Mouse (Mus musculus) liver, postnatal 0 days (tissue): ENCODE measurements around the gene 1700022I11Rik. TPM values are rescaled to one million over a fixed set of nuclear protein-coding genes. Genes with fewer than 3 reads are reported as not detected.

Source experiments
- ATAC-seq: fragments of 200-750 bp; cut with Nextera tagmentation; 2 replicates; pipeline ENCODE4 v1.8.0; 2017; ENCODE audit warnings: mild to moderate bottlenecking, moderate library complexity
- DNase-seq: peaks from one replicate; pipeline ENCODE4 v3.0.0-alpha.2; 2016
- H3K27ac ChIP-seq: fragments of 300-500 bp; sonication (generic); 2 replicates; pipeline ENCODE4 v1.5.1; 2014; ENCODE audit warnings: antibody characterized with exemption, moderate library complexity, mild to moderate bottlenecking, low read depth
- H3K27me3 ChIP-seq: fragments of 300-500 bp; sonication (generic); 2 replicates; pipeline ENCODE4 v1.6.1; 2014; ENCODE audit warnings: low read length, control low read depth, mixed read lengths; ENCODE audit not compliant: insufficient read depth
- H3K36me3 ChIP-seq: fragments of 300-500 bp; sonication (generic); replicated peaks from 2 replicates; pipeline ENCODE4 v1.6.1; 2014; ENCODE audit warnings: mild to moderate bottlenecking, control low read depth, low read length, moderate library complexity, mixed read lengths; ENCODE audit not compliant: insufficient read depth
- H3K4me1 ChIP-seq: fragments of 300-500 bp; sonication (generic); 2 replicates; pipeline ENCODE4 v1.6.1; 2014; ENCODE audit warnings: antibody characterized with exemption, mild to moderate bottlenecking, control low read depth; ENCODE audit not compliant: insufficient read depth
- H3K4me2 ChIP-seq: fragments of 300-500 bp; sonication (generic); 2 replicates; pipeline ENCODE4 v1.6.1; 2014; ENCODE audit warnings: low read depth, mild to moderate bottlenecking, low read length, moderate library complexity, mixed read lengths
- H3K4me3 ChIP-seq: fragments of 300-500 bp; sonication (generic); 2 replicates; pipeline ENCODE4 v1.5.1; 2014; ENCODE audit warnings: low read depth, low read length
- H3K9ac ChIP-seq: fragments of 300-500 bp; sonication (generic); replicated peaks from 2 replicates; pipeline ENCODE4 v1.6.1; 2014; ENCODE audit warnings: mild to moderate bottlenecking, moderate library complexity
- H3K9me3 ChIP-seq: fragments of 300-500 bp; sonication (generic); 2 replicates; pipeline ENCODE4 v1.6.1; 2016; ENCODE audit warnings: mild to moderate bottlenecking, control low read depth, low read length, mixed read lengths
- CTCF ChIP-seq: sonication (generic); IDR thresholded peaks from 2 replicates; pipeline ENCODE4 v1.5.1; 2016; ENCODE audit warnings: antibody characterized with exemption, low read depth
- EP300 ChIP-seq: IDR thresholded peaks from 2 replicates; pipeline ENCODE4 v1.6.1; 2016; ENCODE audit warnings: antibody characterized with exemption, low read depth, mild to moderate bottlenecking
- WGBS: fragments of 180-500 bp; shearing (Covaris S2); extraction: QIAGEN DNeasy Blood & Tissue Kit; methylation state at CpG from one replicate; pipeline ENCODE4 v1.1.7; 2014; ENCODE audit not compliant: insufficient replicate concordance; 5-methylcytosine and 5-hydroxymethylcytosine counted together
- polyA plus RNA-seq: library from polyadenylated mRNA; unstranded; fragments of >200 nt; fragmentation: Nextera tagmentation; extraction: Ambion mirVana; gene quantifications from 2 replicates; pipeline ENCODE4 v1.2.1, GENCODE M21; 2015

Gene 1700022I11Rik
- polyA plus RNA-seq, 1 experiment from 2014 or later = not detected

DNA sequence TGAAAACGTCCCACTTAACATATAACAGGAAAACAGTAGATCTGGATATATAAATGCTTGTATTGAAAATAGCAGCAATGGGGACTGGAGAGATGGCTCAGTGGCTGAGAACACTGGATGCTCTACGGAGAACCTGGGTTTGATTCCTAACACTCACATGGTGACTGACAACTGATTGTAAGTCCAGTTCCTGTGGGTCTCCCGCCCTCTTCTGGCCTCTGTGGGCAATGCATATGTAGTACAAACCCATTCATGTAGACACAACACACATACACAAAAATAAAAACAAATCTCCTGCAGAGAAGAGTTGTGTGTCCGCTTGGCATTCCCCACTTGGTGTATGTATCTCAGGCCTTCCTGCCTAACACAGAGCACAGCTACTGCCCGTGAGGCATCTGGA, 41.2 kb upstream of the 1700022I11Rik start:
- no peak for ATAC-seq

DNA sequence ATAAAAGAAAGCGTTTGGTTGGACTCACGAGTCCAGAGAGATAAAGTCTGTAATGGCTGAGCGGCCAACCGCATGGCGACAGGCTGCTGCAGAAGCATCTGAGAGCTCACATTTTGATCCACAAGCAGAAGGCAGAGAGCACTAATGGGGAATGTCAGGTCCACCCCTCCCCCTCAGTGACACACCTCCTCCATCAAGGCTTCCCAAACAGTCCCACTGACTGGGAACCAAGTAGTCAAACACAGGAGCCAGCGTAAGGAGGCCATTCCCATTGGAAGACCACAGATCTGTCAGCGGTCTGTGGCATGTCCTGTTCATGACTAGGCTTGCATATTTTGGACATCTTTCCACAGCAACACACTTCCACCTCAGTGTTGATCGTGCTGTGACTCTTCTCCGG, 40.5 kb upstream of the 1700022I11Rik start:
- Histone ChIP-seq H3K9ac (no peak overlapping the region), H3K4me1 (0 out of 2 replicates have a peak, but pooled peaks cover 2% of the 10 kb centered on the region), H3K4me3 (no peak overlapping the region), H3K36me3 (no peaks in the 10 kb centered on the region), H3K4me2 (no peak overlapping the region), H3K9me3 (no peaks in the 10 kb centered on the region), H3K27me3 (peaks cover 2% of the 10 kb centered on the region; the same call in 1 of the 2 replicates), H3K27ac (no peak overlapping the region)
- ATAC-seq (no peak), DNase-seq (no peak)
- TF ChIP-seq CTCF = no peak
- TF ChIP-seq EP300 = no peak
- 86% methylated on average over 9 of the region's 9 CpGs for WGBS

More for the DNA sequence above, 41.2 kb upstream of the 1700022I11Rik start:
- Histone ChIP-seq H3K36me3 (no peaks in the 10 kb centered on the region), H3K9me3 (no peaks in the 10 kb centered on the region), H3K27me3 (no peaks in the 10 kb centered on the region), H3K27ac (no peak overlapping the region), H3K4me2 (no peak overlapping the region), H3K9ac (no peak overlapping the region), H3K4me3 (no peak overlapping the region), H3K4me1 (no peaks in the 10 kb centered on the region)
- TF ChIP-seq EP300 = no peak
- TF ChIP-seq CTCF = peak; percentile 53
- no peak for DNase-seq
- 72% methylated on average over 5 of the region's 5 CpGs for WGBS

DNA sequence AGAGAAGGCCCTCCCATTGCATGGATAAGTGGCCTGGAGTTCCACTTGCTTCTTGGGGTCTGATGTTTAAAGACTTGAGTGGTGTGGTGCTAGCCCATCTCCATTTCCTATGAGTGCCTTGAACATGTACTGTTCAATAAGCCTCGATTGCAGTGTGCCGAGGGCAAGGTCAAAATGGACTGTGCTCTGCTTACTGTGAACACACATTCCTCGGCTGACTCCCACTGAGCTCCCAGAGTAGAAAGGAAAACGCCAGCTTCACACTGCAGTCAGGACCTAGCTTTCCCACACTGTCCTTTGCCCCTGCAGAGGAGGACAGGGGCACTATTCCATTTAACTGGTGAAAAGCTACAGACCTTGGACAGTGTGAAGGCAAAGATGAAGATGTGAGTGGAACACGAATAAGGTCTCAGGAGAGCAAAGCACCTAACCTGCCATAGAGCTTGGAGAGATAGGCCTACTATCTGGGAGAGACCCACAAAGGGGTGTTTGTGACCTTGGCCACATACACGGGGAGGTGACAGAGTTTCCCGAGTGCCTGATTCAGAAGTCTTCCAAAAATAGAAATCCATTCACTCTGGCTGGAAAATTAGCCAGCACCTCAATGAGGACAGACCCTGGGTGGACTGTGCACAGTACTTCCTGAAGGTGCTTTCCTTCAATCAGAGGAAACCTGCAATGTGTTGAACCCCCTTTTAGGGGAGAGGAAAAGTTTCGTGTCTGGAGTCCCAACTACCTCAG, 37.0 kb upstream of the 1700022I11Rik start:
- no peak overlapping the region for H3K4me3 ChIP-seq
- ATAC-seq = no peak
- no peak overlapping the region for H3K9ac ChIP-seq
- no peaks in the 10 kb centered on the region for H3K36me3 ChIP-seq
- TF ChIP-seq EP300 (no peak), CTCF (no peak)
- no peak overlapping the region for H3K27ac ChIP-seq
- no peak for DNase-seq
- 0 out of 2 replicates have a peak, but pooled peaks cover 2% of the 10 kb centered on the region for H3K4me1 ChIP-seq
- H3K9me3 ChIP-seq = no peaks in the 10 kb centered on the region
- H3K27me3 ChIP-seq = peaks cover 9% of the 10 kb centered on the region; the same call in 1 of the 2 replicates
- WGBS = 55% methylated on average over 8 of the region's 8 CpGs
- H3K4me2 ChIP-seq = no peak overlapping the region

DNA sequence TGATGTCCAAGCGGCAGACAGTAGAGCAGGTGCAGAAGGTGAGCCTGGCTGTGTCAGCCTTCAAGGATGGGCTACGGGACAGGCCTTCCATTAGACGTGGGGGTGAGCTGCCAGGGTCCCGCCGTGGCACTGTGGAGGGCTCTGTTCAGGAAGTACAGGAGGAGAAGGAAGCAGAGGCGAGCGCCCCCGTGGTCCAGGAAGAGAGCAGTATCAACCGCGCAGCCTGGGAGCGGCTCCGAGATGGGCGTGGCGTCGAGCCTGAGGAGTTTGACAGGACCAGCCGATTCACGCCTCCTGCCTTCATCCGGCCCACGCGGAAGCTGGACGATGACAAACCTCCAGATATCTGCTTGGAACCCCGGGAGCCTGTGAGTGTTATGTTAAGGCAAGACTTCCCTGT, 35.8 kb upstream of the 1700022I11Rik start:
- Histone ChIP-seq H3K4me1 (0 out of 2 replicates have a peak, but pooled peaks cover 2% of the 10 kb centered on the region), H3K27ac (no peak overlapping the region), H3K9me3 (no peaks in the 10 kb centered on the region), H3K27me3 (peaks cover 16% of the 10 kb centered on the region; the same call in 1 of the 2 replicates), H3K9ac (no peak overlapping the region; the same call in 1 of the 2 replicates), H3K36me3 (no peaks in the 10 kb centered on the region), H3K4me2 (peak overlapping the region; percentile 44; the same call in 1 of the 2 replicates), H3K4me3 (no peak overlapping the region)
- 10% methylated on average over 22 of the region's 22 CpGs for WGBS
- ATAC-seq (no peak), DNase-seq (peak; percentile 66)
- TF ChIP-seq EP300 (no peak), CTCF (no peak; the same call in 1 of the 2 replicates)

DNA sequence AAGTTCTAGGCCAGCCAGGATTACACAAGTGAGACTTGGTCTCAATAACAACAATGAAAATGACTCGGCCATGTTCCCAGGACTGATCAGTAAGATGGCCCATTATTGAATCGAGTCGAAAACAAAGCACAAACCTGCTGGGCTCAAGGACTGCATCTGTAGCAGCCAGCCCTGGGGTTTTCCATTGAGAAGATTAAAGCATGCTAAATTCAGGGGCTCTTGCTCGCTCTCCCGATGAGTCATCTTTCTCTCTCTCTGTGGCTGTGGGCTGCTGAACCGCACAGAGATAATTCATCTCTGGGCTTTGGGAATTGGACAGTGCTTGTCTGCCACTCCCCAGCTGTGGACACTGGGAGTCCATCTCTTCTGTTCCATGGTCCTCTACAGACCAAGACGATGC, 28.0 kb upstream of the 1700022I11Rik start:
- Histone ChIP-seq H3K4me3 (no peak overlapping the region), H3K27ac (no peak overlapping the region), H3K4me2 (no peak overlapping the region), H3K36me3 (no peaks in the 10 kb centered on the region), H3K9ac (no peak overlapping the region), H3K27me3 (peaks cover 17% of the 10 kb centered on the region; the same call in 1 of the 2 replicates), H3K9me3 (no peaks in the 10 kb centered on the region), H3K4me1 (no peaks in the 10 kb centered on the region)
- DNase-seq = no peak
- no peak for ATAC-seq
- no peak for TF ChIP-seq CTCF
- no peak for TF ChIP-seq EP300
- 68% methylated on average over 7 of the region's 7 CpGs for WGBS

DNA sequence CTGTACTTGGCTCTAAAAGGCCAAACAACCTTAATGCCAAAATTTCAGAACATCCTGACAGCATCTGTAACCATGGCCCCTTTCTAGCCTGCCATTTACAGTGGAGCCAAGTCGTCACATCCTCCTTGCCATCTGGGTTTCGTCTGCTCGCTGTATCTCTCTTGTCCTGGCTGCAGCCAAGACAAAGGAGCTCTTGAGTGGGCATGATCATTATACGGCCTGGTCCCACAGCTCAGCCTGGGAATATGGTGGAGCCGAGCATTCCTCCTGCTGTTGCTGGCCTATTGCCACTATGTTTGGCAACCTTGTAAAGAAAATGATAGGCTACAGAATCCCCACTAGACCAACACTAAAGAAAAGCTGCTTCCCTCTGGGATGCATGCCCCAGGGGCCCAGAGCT, 26.1 kb upstream of the 1700022I11Rik start:
- no peaks in the 10 kb centered on the region for H3K36me3 ChIP-seq
- H3K4me2 ChIP-seq = no peak overlapping the region
- WGBS = 80% methylated on average over 5 of the region's 5 CpGs
- H3K4me1 ChIP-seq = no peaks in the 10 kb centered on the region
- DNase-seq (no peak), ATAC-seq (no peak)
- TF ChIP-seq EP300 (no peak), CTCF (no peak)
- no peak overlapping the region for H3K9ac ChIP-seq
- peaks cover 25% of the 10 kb centered on the region for H3K27me3 ChIP-seq
- H3K4me3 ChIP-seq = no peak overlapping the region
- H3K9me3 ChIP-seq = no peaks in the 10 kb centered on the region
- H3K27ac ChIP-seq = no peak overlapping the region
